30 mouse cellular contexts compared by ENCODE assay signal in genomic region chr5:15490934-15491333, GRCm38 (mm10). TPM values are rescaled to one million over a fixed set of nuclear protein-coding genes. Genes with fewer than 3 reads are reported as not detected.
DNase-seq lines count a peak whose midpoint lies in the region; ATAC-seq and TF ChIP-seq lines count a peak whose summit lies in the region.
"Not testable (repeated sequence)": the region's sequence is repeated elsewhere in the genome, so short reads cannot be mapped to it uniquely, and the experiment has no call there.
"Had no signal": no experiment of that assay in that cellular context is flagged by ENCODE, and none has a peak within 500 bp of the region (broad histone marks: within the 10 kb centered on the region; RNA-seq: fewer than 3 reads in every experiment).

No protein-coding gene starts in this region.

- H3K27me3 ChIP-seq in embryonic facial prominence, embryonic 12.5 days; heart, embryonic 12.5 days (replicated peaks); hindbrain, postnatal 0 days (ENCODE audit: insufficient read depth, low read length); limb, embryonic 12.5 days; lung, postnatal 0 days (replicated peaks; ENCODE audit: insufficient read depth, low read length); neural tube, embryonic 11.5 days (ENCODE audit: control insufficient read depth, insufficient read depth, low read length); stomach, postnatal 0 days (ENCODE audit: control insufficient read depth, insufficient read depth, low read length): not testable (repeated sequence)

- H3K9me3 ChIP-seq in embryonic facial prominence, embryonic 12.5 days, result peaks cover 18% of the 10 kb centered on the region
- H3K9me3 ChIP-seq in heart, embryonic 12.5 days (replicated peaks), result peaks cover 33% of the 10 kb centered on the region
- H3K9me3 ChIP-seq in hindbrain, postnatal 0 days (ENCODE audit: low read length), result peaks cover 12% of the 10 kb centered on the region; the same call in 1 of the 2 replicates
- peaks cover 27% of the 10 kb centered on the region for H3K9me3 ChIP-seq in limb, embryonic 12.5 days
- H3K9me3 ChIP-seq in lung, postnatal 0 days (ENCODE audit: low read length); neural tube, embryonic 11.5 days (ENCODE audit: control insufficient read depth, low read length); stomach, postnatal 0 days (ENCODE audit: control insufficient read depth, low read length): not testable (repeated sequence)

- not testable (repeated sequence) for H3K4me2 ChIP-seq in embryonic facial prominence, embryonic 12.5 days (replicated peaks); heart, embryonic 12.5 days; hindbrain, postnatal 0 days (ENCODE audit: low read depth, low read length); limb, embryonic 12.5 days; lung, postnatal 0 days (replicated peaks; ENCODE audit: low read depth, low read length); neural tube, embryonic 11.5 days (ENCODE audit: low read depth); stomach, postnatal 0 days (replicated peaks; ENCODE audit: low read depth)

- not testable (repeated sequence) for H3K4me3 ChIP-seq in embryonic facial prominence, embryonic 12.5 days; heart, embryonic 12.5 days; hindbrain, postnatal 0 days (ENCODE audit: low read length); limb, embryonic 12.5 days (replicated peaks); lung, postnatal 0 days (ENCODE audit: low read depth, low read length); neural tube, embryonic 11.5 days (ENCODE audit: low read depth, low read length); stomach, postnatal 0 days (ENCODE audit: low read depth, low read length)

- not testable (repeated sequence) for DNase-seq in hindbrain, postnatal 0 days (ENCODE audit: low spot score); neural tube, embryonic 11.5 days (ENCODE audit: low spot score); stomach, postnatal 0 days (ENCODE audit: low spot score)
- peak; percentile 12 for DNase-seq in lung, postnatal 0 days (ENCODE audit: low spot score)

- not testable (repeated sequence) for TF ChIP-seq CTCF in hindbrain, postnatal 0 days (IDR thresholded peaks at IDR 0.05; ENCODE audit: low read depth); lung, postnatal 0 days (IDR thresholded peaks at IDR 0.05); stomach, postnatal 0 days (IDR thresholded peaks at IDR 0.05; ENCODE audit: low read depth)

- WGBS in embryonic facial prominence, embryonic 12.5 days, result 59% methylated on average over 2 of the region's 2 CpGs
- 57% methylated on average over 2 of the region's 2 CpGs for WGBS in heart, embryonic 12.5 days
- WGBS in hindbrain, postnatal 0 days, result 60% methylated on average over 2 of the region's 2 CpGs
- whole genome bisulfite sequencing in limb, embryonic 12.5 days, result 60% methylated on average over 2 of the region's 2 CpGs
- 54% methylated on average over 2 of the region's 2 CpGs for WGBS in lung, postnatal 0 days
- WGBS in neural tube, embryonic 11.5 days, result 61% methylated on average over 2 of the region's 2 CpGs
- WGBS in stomach, postnatal 0 days, result 54% methylated on average over 2 of the region's 2 CpGs

- TF ChIP-seq EP300 in lung, postnatal 0 days (IDR thresholded peaks at IDR 0.05); stomach, postnatal 0 days (optimal IDR thresholded peaks at IDR 0.05): not testable (repeated sequence)

- not testable (repeated sequence) for H3K36me3 ChIP-seq in embryonic facial prominence, embryonic 12.5 days; heart, embryonic 12.5 days; hindbrain, postnatal 0 days (ENCODE audit: insufficient read depth, low read length); limb, embryonic 12.5 days; lung, postnatal 0 days (ENCODE audit: insufficient read depth, low read length); neural tube, embryonic 11.5 days (ENCODE audit: control insufficient read depth, insufficient read depth, low read length); stomach, postnatal 0 days (ENCODE audit: control insufficient read depth, insufficient read depth, low read length)

- not testable (repeated sequence) for H3K9ac ChIP-seq in embryonic facial prominence, embryonic 12.5 days; heart, embryonic 12.5 days; hindbrain, postnatal 0 days (replicated peaks; ENCODE audit: low read length); limb, embryonic 12.5 days (replicated peaks); lung, postnatal 0 days (replicated peaks; ENCODE audit: low read depth); neural tube, embryonic 11.5 days (ENCODE audit: low read length); stomach, postnatal 0 days (ENCODE audit: low read length)

- not testable (repeated sequence) for H3K4me1 ChIP-seq in embryonic facial prominence, embryonic 12.5 days; heart, embryonic 12.5 days (replicated peaks); hindbrain, postnatal 0 days (ENCODE audit: insufficient read depth, low read length); limb, embryonic 12.5 days (replicated peaks); lung, postnatal 0 days (ENCODE audit: insufficient read depth, low read depth, low read length); neural tube, embryonic 11.5 days (ENCODE audit: control insufficient read depth, insufficient read depth, low read length); stomach, postnatal 0 days (replicated peaks; ENCODE audit: control insufficient read depth, insufficient read depth)

- H3K27ac ChIP-seq in embryonic facial prominence, embryonic 12.5 days; heart, embryonic 12.5 days (ENCODE audit: poor library complexity, severe bottlenecking); hindbrain, postnatal 0 days; limb, embryonic 12.5 days; lung, postnatal 0 days (ENCODE audit: low read length); neural tube, embryonic 11.5 days (ENCODE audit: low read depth, low read length); stomach, postnatal 0 days (replicated peaks): not testable (repeated sequence)

- ATAC-seq in embryonic facial prominence, embryonic 12.5 days (ENCODE audit: insufficient number of reproducible peaks, insufficient read depth, low FRiP score, low TSS enrichment), result peak; percentile 41; the same call in 1 of the 2 replicates
- peak; percentile 33; the same call in 1 of the 2 replicates for ATAC-seq in heart, embryonic 12.5 days (ENCODE audit: insufficient number of reproducible peaks, low FRiP score)
- ATAC-seq in hindbrain, postnatal 0 days, result peak; percentile 58; the same call in 1 of the 2 replicates
- ATAC-seq in limb, embryonic 12.5 days (ENCODE audit: insufficient number of reproducible peaks, insufficient read depth, low FRiP score, low TSS enrichment, low read depth), result peak; percentile 68; the same call in 1 of the 2 replicates
- ATAC-seq in lung, postnatal 0 days, result peak; percentile 40; the same call in 1 of the 2 replicates
- peak; percentile 61; the same call in 1 of the 2 replicates for ATAC-seq in neural tube, embryonic 11.5 days (ENCODE audit: insufficient read depth, low FRiP score, low TSS enrichment)
- peak; percentile 77 for ATAC-seq in stomach, postnatal 0 days (ENCODE audit: low FRiP score, low TSS enrichment)

RNA-seq across cellular contexts. Expression of gene Gm21149, which starts 14.6 kb away (rescaled TPM):
- polyA plus RNA-seq in embryonic facial prominence, embryonic 12.5 days (2016; fragmentation: Nextera tagmentation; extraction: Ambion mirVana), result not detected in 2 replicates
- polyA plus RNA-seq in heart, embryonic 12.5 days (2016; fragmentation: Nextera tagmentation; extraction: Ambion mirVana), result 0.29 and 0.69 TPM in 2 replicates
- total RNA-seq in hindbrain, postnatal 0 days (2014; rRNA removed), result not detected in 2 replicates
- not detected in 2 replicates for polyA plus RNA-seq in hindbrain, postnatal 0 days (2015; fragmentation: Nextera tagmentation; extraction: Ambion mirVana)
- not detected in 2 replicates for polyA plus RNA-seq in limb, embryonic 12.5 days (2016; fragmentation: Nextera tagmentation; extraction: Ambion mirVana)
- polyA plus RNA-seq in lung, postnatal 0 days (2015; fragmentation: Nextera tagmentation; extraction: Ambion mirVana), result 0.14 TPM in 1 of 2 replicates, not detected in the other
- not detected in 2 replicates for polyA plus RNA-seq in neural tube, embryonic 11.5 days (2014; fragmentation: Nextera tagmentation; extraction: Ambion mirVana)
- polyA plus RNA-seq in stomach, postnatal 0 days (2015; fragmentation: Nextera tagmentation; extraction: Ambion mirVana), result 0.29 TPM in 1 of 2 replicates, not detected in the other
- total RNA-seq: adrenal gland, adult 8-10 months; adrenal gland, postnatal 4 days; gastrocnemius, adult 2 months; gastrocnemius, postnatal 36 days; heart, adult 18-20 months; heart, postnatal 25 days; layer of hippocampus, adult 18-20 months; layer of hippocampus, postnatal 10 days; left cerebral cortex, adult 18-20 months; left cerebral cortex, postnatal 14 days; liver, adult 2 months; megakaryocyte, adult 5-6 weeks had no signal
- polyA plus RNA-seq: embryonic facial prominence, embryonic 10.5 days; forebrain, embryonic 16.5 days; G1E; hindbrain, embryonic 11.5 days; kidney, embryonic 14.5 days; liver, adult 2 months; liver, embryonic 15.5 days; lung, embryonic 14.5 days; midbrain, embryonic 13.5 days; spleen, adult 2 months had no signal

RNA-seq across cellular contexts. Expression of gene Gm21190, which starts 38.1 kb away (rescaled TPM):
- not detected in 2 replicates for polyA plus RNA-seq in embryonic facial prominence, embryonic 12.5 days (2016; fragmentation: Nextera tagmentation; extraction: Ambion mirVana)
- not detected in 2 replicates for polyA plus RNA-seq in heart, embryonic 12.5 days (2016; fragmentation: Nextera tagmentation; extraction: Ambion mirVana)
- total RNA-seq in hindbrain, postnatal 0 days (2014; rRNA removed), result not detected in 2 replicates
- polyA plus RNA-seq in hindbrain, postnatal 0 days (2015; fragmentation: Nextera tagmentation; extraction: Ambion mirVana), result not detected in 2 replicates
- not detected in 2 replicates for polyA plus RNA-seq in limb, embryonic 12.5 days (2016; fragmentation: Nextera tagmentation; extraction: Ambion mirVana)
- polyA plus RNA-seq in lung, postnatal 0 days (2015; fragmentation: Nextera tagmentation; extraction: Ambion mirVana), result not detected in 2 replicates
- polyA plus RNA-seq in neural tube, embryonic 11.5 days (2014; fragmentation: Nextera tagmentation; extraction: Ambion mirVana), result not detected in 2 replicates
- not detected in 2 replicates for polyA plus RNA-seq in stomach, postnatal 0 days (2015; fragmentation: Nextera tagmentation; extraction: Ambion mirVana)
- total RNA-seq: adrenal gland, adult 8-10 months; adrenal gland, postnatal 4 days; gastrocnemius, adult 2 months; gastrocnemius, postnatal 36 days; heart, adult 18-20 months; heart, postnatal 25 days; layer of hippocampus, adult 18-20 months; layer of hippocampus, postnatal 10 days; left cerebral cortex, adult 18-20 months; left cerebral cortex, postnatal 14 days; liver, adult 2 months; megakaryocyte, adult 5-6 weeks had no signal
- polyA plus RNA-seq: embryonic facial prominence, embryonic 10.5 days; forebrain, embryonic 16.5 days; G1E; heart, embryonic 14.5 days; hindbrain, embryonic 11.5 days; kidney, embryonic 14.5 days; liver, adult 2 months; liver, embryonic 15.5 days; lung, embryonic 14.5 days; midbrain, embryonic 13.5 days; spleen, adult 2 months; urinary bladder, adult 2 months had no signal
